In the genomic region with DNA sequence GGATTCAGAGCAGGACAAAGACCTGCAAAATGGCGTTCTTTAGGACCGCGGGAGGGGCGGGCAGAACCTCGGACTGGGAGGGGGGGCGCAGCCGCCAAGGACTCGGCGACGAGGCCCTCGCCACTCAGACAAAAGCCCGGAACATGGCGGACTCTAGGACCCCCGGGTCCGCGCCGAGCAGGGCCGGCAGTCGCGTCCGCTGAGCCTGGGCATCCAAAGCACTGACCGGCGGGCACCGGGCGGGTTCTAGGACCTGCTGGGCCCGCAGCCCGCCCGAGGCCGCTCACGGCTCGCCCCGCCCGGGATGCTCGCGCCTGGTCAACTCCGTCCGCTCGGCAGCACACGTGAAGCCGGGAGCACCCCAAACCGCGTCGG, we compare ENCODE assay signal across 8 mouse cellular contexts. TPM values are rescaled to one million over a fixed set of nuclear protein-coding genes. Genes with fewer than 3 reads are reported as not detected.
A peak's percentile ranks its signal among the peaks of the same experiment; 100 is the strongest.
DNase-seq lines count a peak whose midpoint lies in the region; ATAC-seq and TF ChIP-seq lines count a peak whose summit lies in the region.

No protein-coding gene starts in this region.

- WGBS in forebrain, embryonic 15.5 days, result 0% methylated on average over 36 of the region's 43 CpGs
- WGBS in neural tube, embryonic 14.5 days, result under 1% methylated on average over 15 of the region's 43 CpGs

- TF ChIP-seq POLR2A in testis, adult 2 months (IDR thresholded peaks at IDR 0.05; ENCODE audit: control insufficient read depth, low read depth, low read length), result no peak

- DNase-seq in G1E (ENCODE audit: low spot score), result peak; percentile 87
- DNase-seq in cerebellum, adult 11-12 months, result peak; percentile 97
- DNase-seq in heart, postnatal 25 days (ENCODE audit: low spot score), result peak; percentile 85
- peak; percentile 93 for DNase-seq in layer of hippocampus, adult 11-12 months (ENCODE audit: low spot score)
- peak; percentile 90 to 92 for DNase-seq in lung, adult 18-20 months

- 0 out of 2 replicates have a peak, but pooled peaks have one; percentile 37 for ATAC-seq in G1E (ENCODE audit: extremely low read depth, insufficient number of reproducible peaks, low FRiP score, poor library complexity, severe bottlenecking)
- peak; percentile 95 for ATAC-seq in forebrain, embryonic 15.5 days (replicated peaks)
- ATAC-seq in neural tube, embryonic 14.5 days (ENCODE audit: low read depth), result peak; percentile 95

- peak overlapping the region; percentile 92 for H3K4me3 ChIP-seq in G1E (ENCODE audit: low read depth, low read length)
- H3K4me3 ChIP-seq in forebrain, embryonic 15.5 days, result peak overlapping the region; percentile 90
- H3K4me3 ChIP-seq in neural tube, embryonic 14.5 days (ENCODE audit: low read depth, low read length), result peak overlapping the region; percentile 92
- peak overlapping the region; percentile 100 for H3K4me3 ChIP-seq in testis, adult 2 months (ENCODE audit: control insufficient read depth, low read depth, low read length)

- H3K27me3 ChIP-seq in G1E (ENCODE audit: insufficient read depth, low read length), result no peaks in the 10 kb centered on the region
- no peaks in the 10 kb centered on the region for H3K27me3 ChIP-seq in forebrain, embryonic 15.5 days
- 0 out of 2 replicates have a peak, but pooled peaks cover 2% of the 10 kb centered on the region for H3K27me3 ChIP-seq in neural tube, embryonic 14.5 days (ENCODE audit: control insufficient read depth, insufficient read depth, low read length)
- no peaks in the 10 kb centered on the region for H3K27me3 ChIP-seq in testis, adult 2 months (ENCODE audit: control insufficient read depth, insufficient read depth, low read length)

- peak overlapping the region; percentile 67 for H3K4me2 ChIP-seq in forebrain, embryonic 15.5 days (replicated peaks)
- H3K4me2 ChIP-seq in neural tube, embryonic 14.5 days (ENCODE audit: low read depth, low read length), result peak overlapping the region; percentile 74; the same call in 1 of the 2 replicates

- no peak for TF ChIP-seq CTCF in G1E (IDR thresholded peaks at IDR 0.05; ENCODE audit: low read depth, low read length)
- TF ChIP-seq CTCF in testis, adult 2 months (IDR thresholded peaks at IDR 0.05; ENCODE audit: control insufficient read depth, insufficient read depth, insufficient replicate concordance, low read depth, low read length), result no peak

- intact Hi-C loops in heart, postnatal 25 days (cut with DNase I), result loop anchor here (2.0 kb wide), 2 partner anchors 33 to 77 kb away; no protein-coding TSS in a partner anchor

- peak overlapping the region; percentile 99 for H3K9ac ChIP-seq in forebrain, embryonic 15.5 days (replicated peaks)
- peak overlapping the region; percentile 97 for H3K9ac ChIP-seq in neural tube, embryonic 14.5 days (replicated peaks; ENCODE audit: low read depth, low read length)

- H3K27ac ChIP-seq in forebrain, embryonic 15.5 days (replicated peaks), result peak overlapping the region; percentile 100
- peak overlapping the region; percentile 99 for H3K27ac ChIP-seq in neural tube, embryonic 14.5 days (ENCODE audit: low read depth, low read length)
- H3K27ac ChIP-seq in testis, adult 2 months (ENCODE audit: control insufficient read depth, insufficient read depth, low read depth, low read length), result peak overlapping the region; percentile 78

- peaks cover 67% of the 10 kb centered on the region for H3K4me1 ChIP-seq in G1E (ENCODE audit: insufficient read depth, low read depth, low read length)
- H3K4me1 ChIP-seq in forebrain, embryonic 15.5 days, result peaks cover 28% of the 10 kb centered on the region
- peaks cover 22% of the 10 kb centered on the region for H3K4me1 ChIP-seq in neural tube, embryonic 14.5 days (ENCODE audit: control insufficient read depth, insufficient read depth, low read length)
- H3K4me1 ChIP-seq in testis, adult 2 months (ENCODE audit: control insufficient read depth, insufficient read depth, low read length), result peaks cover 6% of the 10 kb centered on the region

- peaks cover 62% of the 10 kb centered on the region for H3K36me3 ChIP-seq in G1E (replicated peaks)
- peaks cover 35% of the 10 kb centered on the region for H3K36me3 ChIP-seq in forebrain, embryonic 15.5 days
- H3K36me3 ChIP-seq in neural tube, embryonic 14.5 days (ENCODE audit: control insufficient read depth, insufficient read depth, low read length), result peaks cover 19% of the 10 kb centered on the region
- peaks cover 3% of the 10 kb centered on the region for H3K36me3 ChIP-seq in testis, adult 2 months (ENCODE audit: control insufficient read depth, insufficient read depth, low read length)

- peaks cover 23% of the 10 kb centered on the region for H3K9me3 ChIP-seq in G1E (replicated peaks)
- H3K9me3 ChIP-seq in forebrain, embryonic 15.5 days, result no peaks in the 10 kb centered on the region
- H3K9me3 ChIP-seq in neural tube, embryonic 14.5 days (ENCODE audit: control insufficient read depth, low read length), result no peaks in the 10 kb centered on the region

RNA-seq across cellular contexts. Expression of a gene that starts 0.4 kb away (rescaled TPM):
- total RNA-seq in G1E (2014; fragmentation: Nextera tagmentation) (46.8 and 58.5 TPM in 2 replicates), G1E (2017) (42.1 and 45.0 TPM in 2 replicates)
- polyA plus RNA-seq in G1E (2012), result 27.9 and 36.7 TPM in 2 replicates
- 13.2 and 13.7 TPM in 2 replicates for polyA plus RNA-seq in forebrain, embryonic 15.5 days (2015; fragmentation: Nextera tagmentation; extraction: Ambion mirVana)
- total RNA-seq in heart, postnatal 25 days (2021), result 10 to 100 TPM; 17.2 to 18.4 TPM
- polyA plus RNA-seq in neural tube, embryonic 14.5 days (2014; fragmentation: Nextera tagmentation; extraction: Ambion mirVana), result 12.0 and 13.1 TPM in 2 replicates
- 57.9 and 60.3 TPM in 2 replicates for polyA plus RNA-seq in testis, adult 2 months (2012; rRNA removed)

RNA-seq across cellular contexts. Expression of a gene that starts 1.0 kb away (rescaled TPM):
- total RNA-seq in G1E (2014; fragmentation: Nextera tagmentation), result 9.2 and 14.9 TPM in 2 replicates
- 4.2 and 5.7 TPM in 2 replicates for total RNA-seq in G1E (2017)
- 33.9 and 39.5 TPM in 2 replicates for polyA plus RNA-seq in G1E (2012)
- 46.2 and 48.4 TPM in 2 replicates for polyA plus RNA-seq in forebrain, embryonic 15.5 days (2015; fragmentation: Nextera tagmentation; extraction: Ambion mirVana)
- 1 to 10 TPM; 3.4 to 4.7 TPM for total RNA-seq in heart, postnatal 25 days (2021)
- polyA plus RNA-seq in neural tube, embryonic 14.5 days (2014; fragmentation: Nextera tagmentation; extraction: Ambion mirVana), result 29.7 and 30.7 TPM in 2 replicates
- polyA plus RNA-seq in testis, adult 2 months (2012; rRNA removed), result 3.2 TPM in 2 replicates

RNA-seq across cellular contexts. Expression of a gene that starts 15.2 kb away (rescaled TPM):
- 0.58 TPM in 1 of 2 replicates, not detected in the other for total RNA-seq in G1E (2014; fragmentation: Nextera tagmentation)
- 0.29 and 0.38 TPM in 2 replicates for total RNA-seq in G1E (2017)
- 0.76 and 0.80 TPM in 2 replicates for polyA plus RNA-seq in G1E (2012)
- 0.78 and 0.92 TPM in 2 replicates for polyA plus RNA-seq in forebrain, embryonic 15.5 days (2015; fragmentation: Nextera tagmentation; extraction: Ambion mirVana)
- 1 to 10 TPM in 1 of 2 experiments, under 1 TPM in 1; 0.99 to 1.3 TPM for total RNA-seq in heart, postnatal 25 days (2021)
- 0.37 and 0.57 TPM in 2 replicates for polyA plus RNA-seq in neural tube, embryonic 14.5 days (2014; fragmentation: Nextera tagmentation; extraction: Ambion mirVana)
- 0.76 and 0.88 TPM in 2 replicates for polyA plus RNA-seq in testis, adult 2 months (2012; rRNA removed)

RNA-seq across cellular contexts. Expression of a gene that starts 19.6 kb away (rescaled TPM):
- not detected in 2 replicates for total RNA-seq in G1E (2014; fragmentation: Nextera tagmentation)
- total RNA-seq in G1E (2017), result not detected in 2 replicates
- polyA plus RNA-seq in G1E (2012), result not detected in 2 replicates
- not detected in 2 replicates for polyA plus RNA-seq in forebrain, embryonic 15.5 days (2015; fragmentation: Nextera tagmentation; extraction: Ambion mirVana)
- total RNA-seq in heart, postnatal 25 days (2021), result not detected
- polyA plus RNA-seq in neural tube, embryonic 14.5 days (2014; fragmentation: Nextera tagmentation; extraction: Ambion mirVana), result 0.40 and 0.54 TPM in 2 replicates
- polyA plus RNA-seq in testis, adult 2 months (2012; rRNA removed), result not detected in 2 replicates

RNA-seq across cellular contexts. Expression of a gene that starts 19.8 kb away (rescaled TPM):
- total RNA-seq in G1E (2014; fragmentation: Nextera tagmentation), result 53.0 and 68.8 TPM in 2 replicates
- 8.9 and 11.0 TPM in 2 replicates for total RNA-seq in G1E (2017)
- polyA plus RNA-seq in G1E (2012), result 12.6 and 16.7 TPM in 2 replicates
- polyA plus RNA-seq in forebrain, embryonic 15.5 days (2015; fragmentation: Nextera tagmentation; extraction: Ambion mirVana), result 65.7 and 69.7 TPM in 2 replicates
- 10 to 100 TPM; 15.2 to 22.0 TPM for total RNA-seq in heart, postnatal 25 days (2021)
- 59.2 and 81.7 TPM in 2 replicates for polyA plus RNA-seq in neural tube, embryonic 14.5 days (2014; fragmentation: Nextera tagmentation; extraction: Ambion mirVana)
- polyA plus RNA-seq in testis, adult 2 months (2012; rRNA removed), result 29.3 and 39.0 TPM in 2 replicates

Comparison
In these comparisons a context has a peak if more than half of its experiments do, and no peak if none do; other contexts are left out.
1. Peak in every context shown above with its lines: DNase-seq, ATAC-seq, H3K4me3 ChIP-seq and H3K27ac ChIP-seq.
2. ATAC-seq: peak in every context shown above with its lines; median percentile 95 in forebrain, embryonic 15.5 days; 95 in neural tube, embryonic 14.5 days; 37 in G1E.